Mouse (Mus musculus) T-cell, adult 2 months (primary cell): ENCODE results near the gene Rho.

Source experiments
- DNase-seq: peaks from one replicate; pipeline ENCODE4 v3.0.0; 2022; ENCODE audit warnings: low spot score

Rho gene

DNA sequence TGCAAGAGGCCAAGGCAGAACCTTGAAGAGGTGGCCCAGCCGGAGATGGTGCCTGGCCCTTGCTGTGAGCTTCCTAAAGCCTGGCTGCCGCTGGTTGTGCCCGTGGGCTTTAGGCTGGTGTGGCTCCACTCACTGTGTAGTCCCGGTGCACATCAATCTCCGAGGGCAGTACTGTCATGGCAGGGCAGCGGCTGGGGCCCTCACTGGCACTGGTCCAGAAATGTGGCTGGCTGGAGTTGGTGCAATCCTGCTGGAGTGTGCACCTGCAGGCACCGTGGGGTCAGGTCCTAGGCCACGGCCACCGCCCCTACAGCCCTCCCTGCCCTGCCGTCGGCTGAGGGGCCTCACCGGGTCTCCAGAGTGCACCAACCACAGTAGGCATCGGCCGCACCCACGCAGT, 46.3 kb downstream of the Rho start:
- no peak for DNase-seq

DNA sequence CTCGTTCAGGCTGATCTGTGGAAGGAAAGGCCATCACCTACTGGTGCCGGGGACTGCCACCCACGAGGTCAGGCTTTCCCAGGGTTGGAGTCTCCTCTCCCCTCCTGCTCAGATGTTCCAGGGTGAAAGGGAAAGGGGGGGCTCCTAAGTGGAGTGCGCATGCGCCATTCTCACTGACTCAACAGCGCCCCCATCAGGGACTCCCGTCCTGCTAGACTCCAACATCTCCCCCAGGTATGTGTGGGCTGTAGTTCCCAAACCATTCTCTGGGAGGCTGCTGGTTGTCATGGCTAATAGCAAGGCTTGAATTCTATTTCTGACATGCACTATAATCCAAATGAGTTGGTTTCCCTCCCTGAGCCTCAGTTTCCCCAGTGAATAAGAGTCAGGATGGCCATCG, 47.0 kb downstream of the Rho start:
- no peak for DNase-seq

GRCm38 (mm10) chr6:115982889-115983288, 51.3 kb downstream of the Rho start:
- DNase-seq: no peak

DNA sequence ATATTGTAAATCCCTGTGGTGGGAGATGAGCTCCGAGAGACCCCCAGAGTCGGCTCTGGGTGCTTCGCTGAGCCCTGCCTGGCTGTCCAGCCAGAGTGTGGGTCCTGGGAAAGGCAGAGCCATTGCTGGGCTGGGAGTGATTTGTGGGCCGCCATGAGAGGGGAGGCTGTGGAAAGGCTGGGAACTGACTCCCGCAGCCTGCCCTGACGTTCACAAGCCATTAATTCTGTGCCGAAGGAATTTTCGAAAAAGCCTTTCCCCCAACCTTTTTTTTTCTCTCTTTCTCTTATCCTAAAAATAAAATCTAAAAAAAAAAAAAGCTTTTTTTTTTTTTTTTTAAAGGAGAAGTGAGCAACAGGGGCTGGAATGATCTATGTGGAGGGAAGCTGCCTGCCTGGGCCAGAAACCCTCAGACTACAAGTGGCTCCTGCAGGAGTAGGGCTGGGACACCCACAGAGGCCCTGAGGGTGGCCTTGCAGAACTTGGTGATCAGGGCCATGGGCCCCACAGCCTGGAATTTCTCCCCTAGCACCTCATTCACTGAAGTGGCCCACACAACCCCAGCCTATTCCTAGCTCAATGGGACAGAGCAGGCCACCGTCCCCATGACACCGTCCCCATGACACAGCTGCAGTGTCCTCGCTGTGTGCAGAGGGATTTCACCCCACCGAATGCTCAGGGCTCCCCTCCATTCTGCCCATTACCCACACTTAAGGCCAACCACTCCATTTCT, 51.9 kb downstream of the Rho start:
- DNase-seq: no peak

GRCm38 (mm10) chr6:115984580-115984979, 53.0 kb downstream of the Rho start:
- no peak for DNase-seq

GRCm38 (mm10) chr6:115985622-115986021, 54.1 kb downstream of the Rho start:
- no peak for DNase-seq

- DNase-seq: no peak
These were observed 55.0 kb downstream of the Rho start for GRCm38 (mm10) chr6:115986472-115987095.

DNA sequence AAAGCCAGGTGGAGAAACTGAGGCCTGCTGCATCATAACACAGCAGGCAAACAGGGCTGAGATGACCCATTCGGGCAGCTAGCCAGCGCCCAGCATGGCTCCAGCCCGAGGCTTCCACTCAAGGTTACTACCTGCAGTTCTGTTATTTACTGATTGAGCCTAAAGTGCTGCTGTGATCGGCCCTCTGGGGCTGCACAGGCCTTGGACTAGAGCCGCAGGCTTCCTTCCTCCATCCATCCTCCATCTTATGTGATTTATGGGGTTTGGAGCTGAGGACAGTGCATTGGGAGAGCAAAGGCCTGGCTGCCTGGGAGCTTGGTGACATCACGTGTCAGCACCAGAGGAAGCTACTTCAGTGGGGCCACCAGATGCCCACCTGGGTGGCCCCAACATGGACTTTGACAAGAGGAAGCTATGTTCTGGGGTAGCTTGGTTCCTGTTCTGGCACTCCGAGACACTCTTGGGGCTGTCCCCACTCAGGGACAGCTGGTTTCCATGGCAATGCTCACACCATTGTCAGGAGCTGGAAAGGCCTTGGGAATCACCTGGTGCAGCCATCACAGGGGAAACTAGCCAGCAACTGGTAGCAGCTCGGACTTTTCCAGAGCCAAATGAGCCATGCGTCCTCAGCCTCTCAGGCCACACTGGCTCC, 55.7 kb downstream of the Rho start:
- DNase-seq: no peak

GRCm38 (mm10) chr6:115989032-115989431, 57.5 kb downstream of the Rho start:
- DNase-seq: no peak

DNA sequence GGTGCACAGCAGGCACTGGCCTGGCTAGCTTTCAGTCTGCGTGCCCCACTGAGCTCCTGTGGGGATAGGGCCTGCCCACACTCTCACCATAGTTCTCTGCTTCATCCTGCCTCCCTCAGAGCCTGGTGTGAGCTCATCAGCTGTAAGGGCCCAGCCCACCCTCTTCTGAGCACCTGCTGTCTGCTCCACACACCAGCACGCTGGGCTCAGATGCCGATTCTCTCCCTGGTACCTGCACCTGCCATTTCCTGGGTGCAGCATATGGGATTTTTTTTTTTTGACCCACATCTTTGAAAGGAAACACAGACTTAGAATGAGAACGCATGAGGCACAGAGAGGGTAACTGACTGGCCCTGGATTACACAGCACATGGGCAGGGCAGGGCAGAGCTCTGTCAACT, 58.1 kb downstream of the Rho start:
- peak; percentile 41 for DNase-seq
